Mouse (Mus musculus) cerebellum, postnatal 14 days (tissue): ENCODE measurements around the gene Clec10a.
A peak's percentile ranks its signal among the peaks of the same experiment; 100 is the strongest.

Experiments used
- DNase-seq, 2 experiments: peaks; one replicate each; pipeline ENCODE4 v3.0.0; 2021; ENCODE audit warnings: mixed read lengths in 2 of 2

The Clec10a gene

GRCm38 (mm10) chr11:70218741-70219470 is 62.9 kb downstream of the Clec10a start:
- peak in 1 of 2 experiments; percentile 25 for DNase-seq

DNA sequence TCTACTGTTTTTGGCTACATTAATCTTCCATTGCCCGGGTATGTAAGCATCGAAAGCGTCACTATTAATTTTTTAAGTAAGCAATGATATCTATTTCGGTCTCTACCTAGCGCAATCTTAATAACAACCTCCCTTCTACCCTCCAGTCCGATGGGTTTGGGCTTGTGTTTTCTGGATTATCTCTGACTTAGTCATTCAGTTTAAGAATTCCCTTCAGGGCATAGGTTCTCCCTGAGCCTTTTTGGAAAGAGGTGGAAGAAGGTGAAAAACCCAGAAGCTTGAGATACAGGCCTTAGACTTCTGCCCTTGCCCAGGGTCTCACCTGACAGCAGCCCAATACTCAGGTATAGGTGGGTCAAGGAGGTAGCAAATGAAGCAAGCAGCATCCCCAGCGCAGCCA is 63.9 kb downstream of the Clec10a start:
- no peak for DNase-seq

DNA sequence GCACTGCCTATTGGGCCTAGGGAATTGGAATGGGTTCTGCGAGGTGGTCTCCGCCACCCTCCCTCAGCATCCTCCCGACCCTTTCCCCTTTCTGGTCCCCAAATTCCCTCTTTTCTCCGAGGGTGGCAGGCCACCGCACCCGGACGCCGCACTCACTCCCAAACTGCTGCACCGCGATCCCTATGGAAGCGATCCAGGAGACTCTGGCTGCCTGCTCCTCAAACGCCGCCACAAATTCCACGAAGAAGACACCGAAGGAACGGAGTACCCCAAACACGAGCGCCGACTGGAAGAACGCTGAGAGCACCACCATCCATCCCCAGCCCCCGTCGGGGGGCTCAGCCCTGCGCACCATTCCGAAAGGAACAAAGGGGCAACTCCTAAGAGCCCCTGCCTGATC is 64.3 kb downstream of the Clec10a start:
- DNase-seq, result peak; percentile 69 to 72
